In the genomic region with DNA sequence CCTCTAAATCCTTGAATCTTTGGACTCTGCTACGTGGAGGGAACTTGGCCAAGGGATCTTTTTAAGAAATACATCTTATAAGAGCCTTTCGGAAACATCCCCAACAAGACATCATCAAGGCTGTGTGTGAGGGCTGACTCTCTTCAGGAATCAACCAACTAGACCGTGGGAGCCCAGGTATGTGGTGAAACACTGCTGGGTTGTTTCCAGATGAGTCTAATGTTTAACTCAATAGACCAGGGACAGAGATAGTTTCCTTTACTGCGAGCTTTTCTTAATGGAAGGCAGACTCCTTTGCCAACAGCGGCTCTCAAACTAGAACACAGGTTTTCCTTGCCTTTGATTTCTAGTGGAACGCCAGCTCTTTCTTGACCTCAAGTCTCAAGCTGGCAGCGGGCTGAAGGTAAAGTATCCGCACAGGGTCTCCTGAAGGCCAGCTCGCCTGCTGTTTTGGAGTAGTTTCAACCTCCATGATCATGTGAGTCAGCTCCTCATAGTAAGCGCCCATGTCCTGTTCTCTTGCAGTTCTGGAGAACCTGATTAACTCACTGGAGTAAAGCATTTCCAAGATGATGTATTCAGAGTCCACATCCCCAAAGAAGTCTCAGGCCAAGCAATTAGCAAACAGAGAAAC, we compare ENCODE assay signal across 8 mouse cellular contexts.
DNase-seq lines count a peak whose midpoint lies in the region; ATAC-seq and TF ChIP-seq lines count a peak whose summit lies in the region.

No protein-coding gene starts in this region.

- TF ChIP-seq CTCF in heart, postnatal 0 days (IDR thresholded peaks at IDR 0.05; ENCODE audit: low read depth): no peak

- 73% methylated on average over 10 of the region's 10 CpGs for WGBS in heart, postnatal 0 days
- WGBS in hindbrain, embryonic 14.5 days: 88% methylated on average over 10 of the region's 10 CpGs
- 78% methylated on average over 10 of the region's 10 CpGs for WGBS in limb, embryonic 13.5 days

- intact Hi-C loops in heart, postnatal 36 days (cut with DNase I): loop anchor here (5.0 kb wide), 1 partner anchor 459 kb away; no protein-coding TSS in a partner anchor

- H3K4me3 ChIP-seq in heart, postnatal 0 days (ENCODE audit: low read depth, low read length): peak overlapping the region; percentile 47
- H3K4me3 ChIP-seq in hindbrain, embryonic 14.5 days (replicated peaks; ENCODE audit: low read length): 0 out of 2 replicates have a peak overlapping the region, but pooled peaks have one; percentile 38
- H3K4me3 ChIP-seq in limb, embryonic 13.5 days: peak overlapping the region; percentile 47

- no peak for ATAC-seq in heart, postnatal 0 days (ENCODE audit: insufficient read depth, low read depth)
- no peak for ATAC-seq in hindbrain, embryonic 14.5 days (ENCODE audit: low FRiP score)
- peak; percentile 24; the same call in 1 of the 2 replicates for ATAC-seq in limb, embryonic 13.5 days (ENCODE audit: low FRiP score, low read depth)

- H3K4me2 ChIP-seq in heart, postnatal 0 days (ENCODE audit: low read depth, low read length): peak overlapping the region; percentile 57
- H3K4me2 ChIP-seq in hindbrain, embryonic 14.5 days (replicated peaks): peak overlapping the region; percentile 56
- H3K4me2 ChIP-seq in limb, embryonic 13.5 days (replicated peaks): peak overlapping the region; percentile 61

- H3K4me1 ChIP-seq in heart, postnatal 0 days (ENCODE audit: control insufficient read depth, insufficient read depth): no peaks in the 10 kb centered on the region
- H3K4me1 ChIP-seq in hindbrain, embryonic 14.5 days (replicated peaks; ENCODE audit: control insufficient read depth, insufficient read depth, low read length): no peaks in the 10 kb centered on the region
- no peaks in the 10 kb centered on the region for H3K4me1 ChIP-seq in limb, embryonic 13.5 days

- no peak overlapping the region for H3K27ac ChIP-seq in heart, postnatal 0 days (ENCODE audit: low read depth)
- H3K27ac ChIP-seq in hindbrain, embryonic 14.5 days: no peak overlapping the region
- no peak overlapping the region for H3K27ac ChIP-seq in limb, embryonic 13.5 days

- no peaks in the 10 kb centered on the region for H3K9me3 ChIP-seq in heart, postnatal 0 days (replicated peaks; ENCODE audit: control insufficient read depth, low read length)
- H3K9me3 ChIP-seq in hindbrain, embryonic 14.5 days (ENCODE audit: control insufficient read depth, low read length): no peaks in the 10 kb centered on the region
- H3K9me3 ChIP-seq in limb, embryonic 13.5 days: no peaks in the 10 kb centered on the region

- no peak for TF ChIP-seq EP300 in heart, postnatal 0 days (IDR thresholded peaks at IDR 0.05; ENCODE audit: low read depth)

- H3K36me3 ChIP-seq in heart, postnatal 0 days (replicated peaks; ENCODE audit: control insufficient read depth, insufficient read depth, low read length): no peaks in the 10 kb centered on the region
- H3K36me3 ChIP-seq in hindbrain, embryonic 14.5 days (replicated peaks; ENCODE audit: control insufficient read depth, insufficient read depth): no peaks in the 10 kb centered on the region
- H3K36me3 ChIP-seq in limb, embryonic 13.5 days: no peaks in the 10 kb centered on the region

- H3K27me3 ChIP-seq in heart, postnatal 0 days (ENCODE audit: control insufficient read depth, insufficient read depth, low read length): 0 out of 2 replicates have a peak, but pooled peaks cover 5% of the 10 kb centered on the region
- H3K27me3 ChIP-seq in hindbrain, embryonic 14.5 days (ENCODE audit: control insufficient read depth, insufficient read depth, low read length): peaks cover 3% of the 10 kb centered on the region; the same call in 1 of the 2 replicates
- peaks cover 6% of the 10 kb centered on the region; the same call in 1 of the 2 replicates for H3K27me3 ChIP-seq in limb, embryonic 13.5 days

- DNase-seq in heart, postnatal 0 days (ENCODE audit: low spot score): no peak
- DNase-seq in heart, postnatal 36 days: no peak
- DNase-seq in hindbrain, embryonic 14.5 days (ENCODE audit: low spot score): no peak
- peak; percentile 4 for DNase-seq in skeletal muscle tissue, adult 2 months (ENCODE audit: low read depth, low spot score)
- no peak for DNase-seq in left cerebral cortex, adult 18-20 months (ENCODE audit: low spot score in 2 of 2)
- DNase-seq in natural killer cell, adult 2 months (ENCODE audit: low spot score in 2 of 2): no peak
- no peak for DNase-seq in thymus, postnatal 25 days

- H3K9ac ChIP-seq in heart, postnatal 0 days (replicated peaks; ENCODE audit: low read depth, low read length): peak overlapping the region; percentile 47; the same call in 1 of the 2 replicates
- no peak overlapping the region for H3K9ac ChIP-seq in hindbrain, embryonic 14.5 days
- H3K9ac ChIP-seq in limb, embryonic 13.5 days: no peak overlapping the region
